Mouse (Mus musculus) frontal cortex, adult 2 months (tissue): Measurements from ENCODE around the gene Treml4. TPM values are rescaled to one million over a fixed set of nuclear protein-coding genes. Genes with fewer than 3 reads are reported as not detected.

ENCODE experiments used
- DNase-seq, 2 experiments: peaks; one replicate each; pipeline ENCODE4 v3.0.0; 2022; ENCODE audit warnings: low spot score in 1 of 2; ENCODE audit errors: extremely low spot score in 1 of 2
- polyA plus RNA-seq: library from polyadenylated mRNA; depleted of rRNA; stranded (reverse); fragments of >200 nt; gene quantifications from 2 replicates; pipeline ENCODE4 v1.2.3, GENCODE M21; 2012; rRNA removed

Treml4 gene
- 0.04 and 0.21 TPM in 2 replicates for polyA plus RNA-seq

DNA sequence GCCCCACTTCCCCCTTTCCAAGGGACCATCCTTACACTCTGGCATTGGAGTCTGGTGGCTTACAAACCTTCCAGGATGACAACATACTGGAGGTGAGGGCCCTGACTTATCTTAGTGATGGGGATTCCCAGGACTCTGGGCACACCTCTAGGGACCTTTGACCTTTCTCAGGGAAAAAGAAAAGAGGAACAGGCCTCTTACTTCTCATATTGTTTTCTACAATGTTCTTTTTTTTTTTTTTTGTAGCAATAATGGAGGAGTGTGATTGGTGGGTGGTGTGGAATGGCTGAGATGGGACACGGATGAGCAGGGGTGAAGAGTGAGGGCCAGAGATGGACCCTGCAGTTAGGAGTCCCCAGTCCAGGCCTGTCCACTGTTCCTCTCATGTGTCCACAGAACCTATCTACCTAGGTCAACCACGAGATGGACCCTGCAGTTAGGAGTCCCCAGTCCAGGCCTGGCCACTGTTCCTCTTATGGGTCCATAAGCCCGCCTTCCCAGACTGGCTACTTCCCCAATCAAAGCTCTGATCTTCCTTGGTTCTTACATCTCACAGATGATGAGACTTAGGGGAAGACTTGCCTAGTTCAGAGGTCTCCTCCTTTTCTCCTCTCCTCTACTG, at the start of gene Treml4:
Treml4 (plus strand) TSS at position 555 of the 622 bp plus-strand sequence.
- DNase-seq = no peak

DNA sequence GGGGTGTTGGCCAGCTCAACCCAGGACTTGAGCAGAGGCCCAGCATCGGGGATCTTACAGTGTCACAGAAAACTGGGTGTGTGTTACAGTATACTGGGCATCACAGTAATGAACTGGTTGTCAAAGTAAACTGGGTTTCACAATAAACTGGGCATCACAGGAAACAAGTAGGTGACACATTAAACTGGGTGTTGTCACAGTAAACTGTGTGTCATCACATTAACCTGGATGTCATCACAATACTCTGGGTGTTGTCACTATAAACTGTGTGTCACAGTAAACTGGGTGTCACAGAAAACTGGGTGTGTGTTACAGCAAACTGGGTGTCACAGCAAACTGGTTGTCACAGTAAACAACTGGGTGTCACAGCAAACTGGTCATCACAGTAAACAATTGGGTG, 48.7 kb upstream of the Treml4 start:
- no peak for DNase-seq

DNA sequence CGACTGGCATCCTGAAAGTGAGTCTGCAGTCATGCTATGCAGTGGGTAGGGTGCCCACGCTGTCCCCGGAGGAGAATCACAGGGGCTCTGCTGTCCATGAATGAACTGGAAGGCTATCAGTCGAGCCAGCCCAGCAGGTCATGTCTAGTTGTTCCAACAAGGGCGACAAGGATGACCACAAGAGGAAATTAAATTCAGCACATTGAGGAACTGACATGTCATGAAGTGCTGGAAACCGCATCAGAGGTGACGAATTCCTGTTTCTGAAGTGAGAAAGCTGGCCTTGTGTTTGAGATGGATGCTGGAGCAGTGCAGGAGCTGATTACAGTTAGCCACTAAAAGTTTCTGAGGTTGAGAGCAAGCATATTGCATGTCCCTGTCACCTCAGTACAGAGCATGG, 33.4 kb upstream of the Treml4 start:
- DNase-seq = no peak

DNA sequence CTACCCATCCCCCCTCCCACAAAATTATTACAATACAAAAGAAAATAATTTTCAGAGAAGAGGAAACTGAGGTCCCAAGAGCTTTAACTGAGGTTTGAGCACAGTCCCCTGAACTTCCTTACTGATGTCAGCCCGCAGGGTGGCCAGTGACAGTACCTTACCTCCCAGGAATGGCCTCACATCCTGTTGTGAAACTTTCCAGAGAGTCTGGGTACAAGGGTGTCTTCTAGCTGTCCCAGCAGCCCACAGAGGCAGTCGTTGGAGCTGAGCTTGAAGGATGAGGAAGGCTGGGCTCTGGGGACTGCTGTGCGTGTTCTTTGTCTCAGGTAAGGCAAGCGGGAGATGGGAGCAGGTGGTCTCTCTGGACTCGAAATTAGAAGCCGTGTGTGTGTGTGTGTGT, 31.6 kb upstream of the Treml4 start, which contains the start of gene Trem1:
Trem1 (plus strand) TSS at position 251 of the 400 bp plus-strand sequence.
- DNase-seq = no peak

DNA sequence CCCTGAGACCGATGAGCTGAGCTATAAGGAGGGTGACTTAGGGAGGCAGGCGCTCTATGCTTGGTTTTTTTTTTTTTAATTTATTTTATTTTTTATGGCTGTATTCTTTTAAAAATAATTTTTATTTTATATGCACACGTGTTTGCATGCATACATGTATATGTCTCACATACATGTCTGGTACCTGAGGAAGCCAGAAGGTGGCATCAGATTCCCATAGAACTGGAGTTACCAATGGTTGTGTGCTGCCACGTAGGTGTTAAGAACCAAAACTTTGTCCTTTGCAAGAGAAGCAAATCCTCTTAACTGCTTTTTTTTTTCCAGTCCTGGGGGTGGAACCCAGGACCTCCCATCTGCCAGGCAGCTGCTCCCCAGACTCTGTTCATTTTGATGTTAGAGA, 30.3 kb upstream of the Treml4 start:
- DNase-seq = no peak

DNA sequence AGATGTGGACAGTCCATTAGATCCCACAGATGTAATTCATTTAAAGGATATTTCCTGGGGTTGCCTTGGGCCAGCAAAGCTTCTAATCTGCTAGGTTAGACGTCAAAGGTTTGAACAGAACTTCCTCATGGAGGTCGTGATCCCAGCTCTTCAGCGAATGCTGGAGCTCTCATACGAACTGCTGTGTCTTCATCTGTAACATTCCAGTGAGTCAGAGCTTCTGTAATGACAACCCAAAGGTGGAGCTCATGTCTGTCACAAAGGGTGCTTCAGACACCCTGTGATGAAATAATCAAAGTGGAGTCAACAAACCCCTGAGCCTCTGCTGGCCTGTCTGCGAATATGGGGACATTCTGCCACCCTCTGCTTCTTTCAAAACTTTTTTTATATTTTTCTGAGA, 29.5 kb upstream of the Treml4 start:
- DNase-seq = no peak

DNA sequence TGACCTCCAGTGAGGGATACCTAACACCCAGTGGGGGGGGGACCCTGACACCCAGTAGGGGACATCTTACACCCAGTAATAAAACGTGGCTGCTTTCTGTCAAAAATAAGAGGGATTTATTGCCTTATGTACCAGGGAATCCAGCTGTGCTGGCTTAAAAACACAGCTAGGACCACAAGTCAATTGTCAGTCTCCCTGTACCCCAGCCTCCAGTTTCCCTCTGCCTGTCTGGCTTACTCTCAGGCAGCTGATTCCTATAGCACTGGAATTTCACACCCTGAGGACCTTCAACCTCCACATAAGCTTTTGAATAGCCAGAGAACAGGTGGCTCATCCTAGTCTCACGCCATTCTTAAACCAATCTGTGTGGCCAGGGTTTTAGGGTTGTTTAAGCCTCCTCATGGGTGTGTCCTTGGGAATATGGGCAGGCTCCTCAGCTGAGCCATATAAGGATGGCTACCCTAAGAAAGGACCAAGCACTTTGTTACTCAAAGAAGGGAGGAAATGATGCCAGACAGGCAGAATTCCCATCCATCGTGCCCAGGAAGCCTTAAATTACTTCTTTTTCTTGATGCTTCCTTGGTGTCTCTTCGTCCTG, 28.2 kb upstream of the Treml4 start:
- no peak for DNase-seq

DNA sequence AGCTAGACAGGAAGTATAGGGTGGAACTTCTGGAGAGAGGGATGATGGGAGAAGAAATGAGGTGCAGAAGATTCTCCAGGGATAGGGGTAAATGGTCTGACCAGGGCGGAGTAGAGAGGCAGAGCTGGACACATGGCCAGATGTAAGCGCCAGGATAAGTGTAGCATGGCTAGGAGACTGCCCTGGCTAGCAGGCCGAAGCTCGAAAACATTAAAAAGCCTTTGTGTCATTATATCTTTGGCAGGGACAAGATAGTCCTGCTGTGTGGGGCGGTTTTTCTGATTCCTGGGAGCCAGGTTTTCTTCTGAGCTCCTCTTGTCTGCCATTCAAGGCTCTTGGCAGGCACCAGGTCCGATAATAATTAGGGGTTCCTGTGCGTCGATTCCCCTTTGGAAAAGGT, 26.5 kb upstream of the Treml4 start:
- DNase-seq = no peak

DNA sequence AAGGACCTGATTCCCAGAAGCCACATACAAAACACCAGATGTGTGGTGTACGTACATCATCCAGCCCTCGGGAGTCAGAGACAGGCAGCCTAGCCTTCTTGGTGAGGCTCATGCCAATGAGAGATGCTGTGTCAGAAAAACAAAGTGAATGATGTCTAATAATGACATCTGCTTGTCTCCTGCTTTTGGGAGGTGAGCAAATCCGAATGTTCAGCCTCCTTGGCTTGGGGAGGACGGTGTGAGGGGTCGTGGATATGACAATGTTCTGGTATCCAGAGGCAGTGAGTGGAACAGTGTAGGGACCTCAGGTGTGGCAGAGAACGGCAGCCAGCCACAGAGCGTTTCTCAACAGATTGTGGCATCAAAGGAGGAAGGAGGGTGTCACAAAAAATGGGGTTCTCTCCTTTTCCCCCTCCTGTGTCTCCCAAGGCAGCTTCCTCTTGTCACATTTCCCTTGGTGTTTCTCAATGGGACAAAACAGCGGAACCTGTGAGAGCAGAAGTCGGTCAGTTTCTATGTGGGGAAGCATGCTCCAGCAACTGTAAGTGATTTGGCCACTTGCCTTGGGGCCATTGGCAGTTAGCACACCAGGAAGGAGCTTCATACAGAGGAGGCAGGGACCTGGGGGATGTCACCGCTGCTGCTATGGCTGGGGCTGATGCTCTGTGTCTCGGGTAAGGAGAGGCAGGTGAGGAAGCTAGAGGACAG, 16.7 kb upstream of the Treml4 start, which contains the start of gene Trem3:
Trem3 (plus strand) TSS at position 557 of the 708 bp plus-strand sequence.
- DNase-seq = no peak

DNA sequence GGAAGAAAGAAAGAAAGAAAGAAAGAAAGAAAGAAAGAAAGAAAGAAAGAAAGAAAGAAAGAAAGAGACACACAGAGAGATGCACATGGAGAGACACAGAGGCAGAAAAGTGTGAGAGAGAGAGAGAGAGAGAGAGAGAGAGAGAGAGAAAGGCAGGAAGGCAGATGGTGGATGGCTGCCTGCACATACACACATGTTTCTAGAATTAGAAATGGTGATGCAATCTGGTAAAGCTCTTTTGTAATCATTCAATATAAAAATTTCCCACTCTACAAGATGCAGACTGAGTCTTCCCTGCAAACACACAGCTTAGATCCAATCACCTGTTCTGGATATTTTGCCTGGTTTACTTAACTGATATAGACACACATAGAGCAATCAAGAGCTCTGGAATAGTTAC, 15.1 kb upstream of the Treml4 start:
- peak in 1 of 2 experiments; percentile 25 for DNase-seq

DNA sequence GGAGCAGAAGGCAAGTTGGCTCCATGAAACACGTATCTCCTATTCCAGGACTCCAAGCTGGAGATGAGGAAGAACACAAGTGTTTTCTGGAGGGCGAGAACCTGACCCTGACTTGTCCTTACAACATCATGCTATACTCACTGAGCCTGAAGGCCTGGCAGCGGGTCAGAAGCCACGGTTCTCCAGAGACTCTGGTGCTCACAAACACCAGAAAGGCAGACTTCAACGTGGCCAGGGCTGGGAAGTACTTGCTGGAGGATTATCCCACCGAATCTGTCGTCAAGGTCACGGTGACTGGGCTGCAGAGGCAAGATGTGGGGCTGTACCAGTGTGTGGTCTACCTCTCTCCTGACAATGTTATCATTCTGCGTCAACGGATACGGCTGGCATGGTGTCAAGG, 14.6 kb upstream of the Treml4 start:
- DNase-seq = no peak

DNA sequence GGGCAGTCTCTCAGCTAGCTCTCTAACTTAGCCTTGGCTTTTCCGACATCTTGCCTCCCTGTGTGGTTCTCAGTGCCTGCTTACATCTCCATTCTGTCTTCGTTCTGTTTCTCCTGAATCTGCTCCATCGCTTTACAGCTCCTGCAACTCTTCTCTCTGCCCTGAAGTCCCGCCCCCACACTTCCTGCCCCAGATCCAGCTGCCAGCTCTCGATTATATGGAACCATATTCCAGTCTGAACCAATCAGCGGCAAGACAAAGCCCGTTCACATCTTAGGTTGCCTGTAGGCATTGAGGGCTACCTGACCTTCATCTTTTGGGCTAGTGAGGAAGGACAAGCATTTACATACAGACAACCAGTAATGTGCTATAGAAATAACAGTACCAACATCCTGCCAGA, 13.5 kb upstream of the Treml4 start:
- no peak for DNase-seq

DNA sequence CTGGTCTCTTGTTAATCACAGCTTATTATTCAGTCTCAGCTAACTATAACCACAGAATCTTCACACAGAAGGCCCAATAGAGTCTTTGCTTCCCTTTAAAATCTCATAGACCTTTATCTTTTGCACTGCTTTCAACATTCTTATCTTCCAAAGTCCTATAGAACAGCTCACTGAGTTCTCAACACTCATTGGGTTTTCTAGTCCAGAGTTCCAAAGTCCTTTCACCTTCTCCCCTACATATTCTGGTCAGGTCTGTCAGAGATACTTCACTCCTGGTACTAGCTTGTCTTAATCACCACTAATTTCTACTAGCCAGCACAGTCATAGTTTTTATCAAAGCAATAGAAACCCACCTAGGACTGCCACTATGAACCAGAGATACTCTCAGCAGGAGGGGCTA, 7.5 kb upstream of the Treml4 start:
- no peak for DNase-seq

DNA sequence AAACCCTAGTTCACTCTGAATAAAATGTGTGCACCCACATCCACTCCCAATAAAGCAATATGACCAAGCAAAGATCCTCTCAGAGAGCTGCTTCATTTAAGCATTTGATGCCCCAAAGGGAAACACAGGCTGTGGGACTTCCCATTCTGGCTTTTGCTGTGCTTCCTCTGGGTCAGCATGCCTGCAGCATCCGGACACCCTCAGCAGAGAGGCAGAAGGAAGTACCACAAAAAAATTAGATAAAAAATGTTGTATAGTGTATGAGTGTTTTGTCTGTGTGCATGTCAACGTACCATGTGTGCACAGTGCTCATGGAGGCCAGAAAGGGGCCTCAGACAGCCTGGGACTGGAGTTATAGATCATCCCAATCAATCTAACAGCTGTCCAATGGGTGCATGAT, 2.2 kb upstream of the Treml4 start:
- DNase-seq = no peak

DNA sequence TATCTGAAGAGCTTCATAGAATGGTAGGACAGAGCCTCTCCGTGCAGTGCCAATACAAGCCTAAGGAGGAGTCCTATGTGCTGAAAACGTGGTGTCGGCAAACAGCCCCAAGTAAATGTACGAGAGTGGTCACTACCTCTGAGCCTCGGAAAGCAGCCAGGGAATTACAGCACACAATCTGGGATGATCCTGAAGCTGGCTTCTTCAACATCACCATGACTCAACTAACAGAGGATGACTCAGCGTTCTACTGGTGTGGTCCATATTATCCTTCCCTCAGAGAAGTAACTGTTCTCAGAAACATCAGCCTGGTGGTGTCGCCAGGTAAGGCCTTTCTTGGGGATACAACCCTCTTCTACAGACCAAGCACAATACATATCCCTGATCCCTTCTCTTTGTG, 567 bp downstream of the Treml4 start:
- no peak for DNase-seq

DNA sequence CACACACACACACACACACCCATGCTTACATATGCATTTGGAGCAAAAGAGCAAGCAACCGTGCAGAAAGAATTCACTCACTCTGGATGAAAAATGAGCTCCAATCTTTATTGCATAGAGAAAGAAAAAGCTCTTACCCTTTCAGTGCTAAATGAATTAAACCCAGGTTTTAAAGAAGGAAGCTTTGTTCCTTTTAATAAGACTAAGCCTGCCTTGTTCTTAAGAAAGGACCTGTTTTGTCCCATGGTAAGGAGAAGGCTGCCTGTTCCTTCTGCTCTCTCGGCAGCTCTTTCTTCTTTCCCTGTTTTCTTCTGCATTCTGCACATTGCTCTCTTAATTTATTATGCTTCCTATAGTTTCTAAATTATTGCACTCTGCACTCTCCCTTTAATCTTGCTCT, 2.0 kb downstream of the Treml4 start:
- no peak for DNase-seq

DNA sequence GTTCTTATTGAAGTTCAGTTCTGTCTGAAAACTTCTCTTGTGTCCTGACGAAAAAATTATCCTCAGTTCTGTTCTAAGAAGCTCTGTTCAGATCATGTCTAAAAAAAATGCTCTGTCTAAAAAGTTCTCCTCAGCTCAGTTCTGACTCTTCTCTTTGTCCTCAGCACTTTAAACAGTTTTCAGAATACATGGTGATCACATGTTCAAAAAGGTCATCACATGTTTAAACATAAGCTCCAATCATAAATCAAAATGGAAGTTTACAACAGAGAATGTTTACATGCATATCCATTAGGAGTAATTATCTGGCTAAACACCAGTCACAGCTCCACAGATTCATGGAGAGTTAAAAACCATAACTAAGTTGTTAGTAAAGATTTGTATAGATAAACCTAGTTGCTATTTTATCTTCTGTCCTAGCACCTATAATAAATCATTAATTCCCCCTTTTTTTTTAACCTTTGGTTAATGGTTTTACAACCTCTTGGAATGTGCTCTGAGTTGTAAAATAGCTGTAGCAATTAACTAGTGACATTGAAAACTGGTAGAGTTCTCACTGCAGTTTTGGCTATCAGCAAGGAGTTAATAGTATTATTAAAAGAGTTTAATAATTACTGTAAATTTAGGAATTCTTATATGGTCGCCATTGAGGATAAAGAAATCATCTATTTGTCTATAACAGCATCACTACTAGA, 2.7 kb downstream of the Treml4 start:
- no peak for DNase-seq

DNA sequence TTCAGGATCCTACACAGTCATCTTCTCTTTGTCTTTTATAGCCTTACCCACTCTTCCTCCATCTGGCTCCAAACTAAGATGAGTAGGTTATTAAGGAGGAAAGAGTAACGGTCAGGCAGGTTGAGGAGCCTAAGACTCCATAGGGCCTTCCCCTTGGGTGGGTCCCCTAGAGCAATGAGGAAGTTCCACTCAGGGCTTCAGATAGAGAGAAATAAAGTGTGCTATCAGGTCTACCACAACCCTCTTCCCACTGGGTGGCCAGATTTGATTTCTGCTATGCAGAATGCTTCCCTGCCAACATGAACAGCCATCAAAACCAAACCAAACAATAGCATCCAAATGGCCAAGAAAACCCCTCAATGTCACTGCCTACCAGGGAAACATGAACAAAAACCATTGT, 3.5 kb downstream of the Treml4 start:
- no peak for DNase-seq

DNA sequence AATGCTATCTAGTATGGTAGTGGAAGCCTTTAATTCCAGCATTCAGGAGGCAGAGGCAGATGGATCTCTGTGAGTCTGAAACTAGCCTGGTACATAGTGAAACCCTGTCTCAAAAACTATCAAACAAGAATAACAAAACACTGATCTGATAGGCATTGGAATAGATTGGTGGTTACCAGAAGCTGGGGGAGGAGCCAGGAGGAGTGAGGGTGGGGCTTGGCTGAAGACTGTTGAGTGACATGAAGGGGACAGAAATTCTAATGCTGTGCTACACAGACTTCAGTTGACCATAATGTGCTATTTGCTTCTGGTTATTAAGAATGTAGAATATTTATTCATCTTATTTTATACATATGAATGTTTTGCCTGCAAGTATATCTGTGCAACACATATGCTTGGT, 4.2 kb downstream of the Treml4 start:
- no peak for DNase-seq

DNA sequence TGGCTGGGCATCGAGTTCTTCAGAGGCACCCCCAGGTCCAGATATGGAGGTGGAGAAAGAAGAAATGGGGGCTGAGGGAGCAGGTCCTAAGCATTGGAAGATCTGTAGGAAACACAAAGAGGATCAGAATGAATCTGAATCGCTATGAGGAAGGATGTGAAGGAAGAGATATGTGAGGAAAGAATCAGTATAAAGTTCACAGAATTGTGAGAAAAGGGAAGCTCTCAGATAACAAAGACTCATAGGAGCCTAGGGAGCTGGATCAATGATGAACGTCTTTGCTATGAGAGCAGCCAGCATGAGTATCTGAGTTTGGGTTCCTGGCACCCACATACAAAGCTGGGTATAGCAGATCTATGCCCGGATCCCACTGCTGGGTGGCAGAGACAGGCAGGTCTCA, 5.7 kb downstream of the Treml4 start:
- DNase-seq = no peak

DNA sequence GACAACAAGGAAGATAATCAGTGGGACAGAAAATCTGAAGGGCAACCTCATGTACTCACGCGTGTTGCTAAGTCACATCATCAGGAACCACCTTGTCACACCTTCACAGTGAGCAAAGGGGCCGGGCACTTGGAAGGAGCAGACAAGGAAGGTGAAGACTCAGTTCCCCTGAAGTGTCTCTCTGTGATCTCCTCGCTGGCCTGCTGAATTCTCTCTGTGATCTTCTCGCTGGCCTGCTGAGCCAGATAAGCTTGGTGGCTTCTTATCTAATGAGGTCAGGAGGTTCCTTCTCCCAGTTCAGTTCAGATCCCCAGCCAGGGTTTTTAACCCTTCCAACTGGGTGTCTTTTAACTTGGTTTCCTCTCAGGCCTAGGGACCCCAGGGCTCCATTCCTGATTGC, 8.1 kb downstream of the Treml4 start:
- DNase-seq = no peak
